In genomic region chr19:7197445-7197844, GRCm38 (mm10) we compare ENCODE assay signal across 10 mouse cellular contexts. TPM values are rescaled to one million over a fixed set of nuclear protein-coding genes. Genes with fewer than 3 reads are reported as not detected.
A peak's percentile ranks its signal among the peaks of the same experiment; 100 is the strongest.
DNase-seq lines count a peak whose midpoint lies in the region; ATAC-seq and TF ChIP-seq lines count a peak whose summit lies in the region.
"Had no signal": no experiment of that assay in that cellular context is flagged by ENCODE, and none has a peak within 500 bp of the region (broad histone marks: within the 10 kb centered on the region; RNA-seq: fewer than 3 reads in every experiment).

No protein-coding gene starts in this region.

- no peak overlapping the region for H3K4me3 ChIP-seq in heart, embryonic 15.5 days
- no peak overlapping the region for H3K4me3 ChIP-seq in embryonic facial prominence, embryonic 10.5 days
- H3K4me3 ChIP-seq in hindbrain, postnatal 0 days (ENCODE audit: low read length): no peak overlapping the region
- no peak overlapping the region for H3K4me3 ChIP-seq in midbrain, embryonic 14.5 days (replicated peaks; ENCODE audit: low read depth, low read length)
- H3K4me3 ChIP-seq in heart, adult 2 months: no peak overlapping the region

- H3K9me3 ChIP-seq in heart, embryonic 15.5 days (replicated peaks): no peaks in the 10 kb centered on the region
- no peaks in the 10 kb centered on the region for H3K9me3 ChIP-seq in embryonic facial prominence, embryonic 10.5 days
- no peaks in the 10 kb centered on the region for H3K9me3 ChIP-seq in hindbrain, postnatal 0 days (ENCODE audit: low read length)
- H3K9me3 ChIP-seq in midbrain, embryonic 14.5 days (ENCODE audit: control insufficient read depth, low read length): no peaks in the 10 kb centered on the region

- H3K4me1 ChIP-seq in heart, embryonic 15.5 days (replicated peaks): peaks cover 26% of the 10 kb centered on the region
- H3K4me1 ChIP-seq in embryonic facial prominence, embryonic 10.5 days: peaks cover 36% of the 10 kb centered on the region
- no peaks in the 10 kb centered on the region for H3K4me1 ChIP-seq in hindbrain, postnatal 0 days (ENCODE audit: insufficient read depth, low read length)
- peaks cover 7% of the 10 kb centered on the region for H3K4me1 ChIP-seq in midbrain, embryonic 14.5 days (ENCODE audit: control insufficient read depth, insufficient read depth, low read length)
- peaks cover 2% of the 10 kb centered on the region for H3K4me1 ChIP-seq in heart, adult 2 months (ENCODE audit: control insufficient read depth, insufficient read depth, low read length)

- 0 out of 2 replicates have a peak, but pooled peaks have one; percentile 1 for ATAC-seq in heart, embryonic 15.5 days (replicated peaks; ENCODE audit: insufficient number of reproducible peaks, insufficient read depth, low FRiP score, low read depth)
- peak; percentile 40; the same call in 1 of the 2 replicates for ATAC-seq in hindbrain, postnatal 0 days
- 0 out of 2 replicates have a peak, but pooled peaks have one; percentile 34 for ATAC-seq in midbrain, embryonic 14.5 days (ENCODE audit: low FRiP score, low TSS enrichment)
- ATAC-seq in megakaryocyte progenitor cell, adult 5-6 weeks (replicated peaks; ENCODE audit: poor library complexity): no peak

- no peak for DNase-seq in heart, adult 18-20 months
- DNase-seq in embryonic facial prominence, embryonic 10.5 days (ENCODE audit: low spot score): peak; percentile 29
- DNase-seq in hindbrain, postnatal 0 days (ENCODE audit: low spot score): no peak
- no peak for DNase-seq in midbrain, embryonic 14.5 days
- DNase-seq in left cerebral cortex, postnatal 14 days (ENCODE audit: low spot score in 2 of 2): no peak
- no peak for DNase-seq in heart, adult 2 months
- DNase-seq: cerebellum, adult 11 months; thymus, postnatal 14 days had no signal

- TF ChIP-seq EP300 in heart, adult 2 months (IDR thresholded peaks at IDR 0.05; ENCODE audit: insufficient read depth, low read depth, low read length): no peak

- TF ChIP-seq CTCF in hindbrain, postnatal 0 days (IDR thresholded peaks at IDR 0.05; ENCODE audit: low read depth): no peak
- TF ChIP-seq CTCF in heart, adult 2 months (IDR thresholded peaks at IDR 0.05): no peak

- no peak overlapping the region for H3K27ac ChIP-seq in heart, embryonic 15.5 days
- H3K27ac ChIP-seq in embryonic facial prominence, embryonic 10.5 days (replicated peaks): no peak overlapping the region
- no peak overlapping the region for H3K27ac ChIP-seq in hindbrain, postnatal 0 days
- no peak overlapping the region for H3K27ac ChIP-seq in midbrain, embryonic 14.5 days (replicated peaks; ENCODE audit: low read depth, low read length)
- H3K27ac ChIP-seq in heart, adult 2 months: no peak overlapping the region

- peaks cover 43% of the 10 kb centered on the region for H3K36me3 ChIP-seq in heart, embryonic 15.5 days
- H3K36me3 ChIP-seq in embryonic facial prominence, embryonic 10.5 days (replicated peaks): peaks cover 57% of the 10 kb centered on the region
- H3K36me3 ChIP-seq in hindbrain, postnatal 0 days (ENCODE audit: insufficient read depth, low read length): peaks cover 37% of the 10 kb centered on the region
- peaks cover 52% of the 10 kb centered on the region for H3K36me3 ChIP-seq in midbrain, embryonic 14.5 days (ENCODE audit: control insufficient read depth, insufficient read depth, low read length)
- H3K36me3 ChIP-seq in heart, adult 2 months (ENCODE audit: control insufficient read depth, insufficient read depth, low read length): no peaks in the 10 kb centered on the region

- intact Hi-C loops in left cerebral cortex, postnatal 14 days (cut with DNase I): loop anchor here (2.0 kb wide), 1 partner anchor 129 kb away; no protein-coding TSS in a partner anchor
- intact Hi-C loops in heart, adult 2 months (cut with DNase I): no loop called here

- H3K4me2 ChIP-seq in heart, embryonic 15.5 days: no peak overlapping the region
- H3K4me2 ChIP-seq in hindbrain, postnatal 0 days (ENCODE audit: low read depth, low read length): no peak overlapping the region
- no peak overlapping the region for H3K4me2 ChIP-seq in midbrain, embryonic 14.5 days (ENCODE audit: low read length)

- TF ChIP-seq POLR2A in heart, adult 2 months (IDR thresholded peaks at IDR 0.05; ENCODE audit: insufficient read depth, low read depth, low read length): no peak

- no peaks in the 10 kb centered on the region for H3K79me2 ChIP-seq in heart, adult 2 months (replicated peaks; ENCODE audit: control insufficient read depth, insufficient read depth, low read length)

- H3K27me3 ChIP-seq in heart, embryonic 15.5 days: no peaks in the 10 kb centered on the region
- H3K27me3 ChIP-seq in embryonic facial prominence, embryonic 10.5 days (replicated peaks; ENCODE audit: low read depth, poor library complexity, severe bottlenecking): no peaks in the 10 kb centered on the region; the same call in 1 of the 2 replicates
- H3K27me3 ChIP-seq in hindbrain, postnatal 0 days (ENCODE audit: insufficient read depth, low read length): no peaks in the 10 kb centered on the region
- H3K27me3 ChIP-seq in midbrain, embryonic 14.5 days (ENCODE audit: control insufficient read depth, insufficient read depth, low read length): no peaks in the 10 kb centered on the region
- no peaks in the 10 kb centered on the region for H3K27me3 ChIP-seq in heart, adult 2 months (ENCODE audit: control insufficient read depth, insufficient read depth, low read length)

- no peak overlapping the region for H3K9ac ChIP-seq in heart, embryonic 15.5 days
- no peak overlapping the region for H3K9ac ChIP-seq in hindbrain, postnatal 0 days (replicated peaks; ENCODE audit: low read length)
- no peak overlapping the region for H3K9ac ChIP-seq in midbrain, embryonic 14.5 days (replicated peaks; ENCODE audit: low read length)
- H3K9ac ChIP-seq in heart, adult 2 months (ENCODE audit: low read depth, low read length): no peak overlapping the region

- 82% methylated on average over 9 of the region's 9 CpGs for WGBS in heart, embryonic 15.5 days
- WGBS in embryonic facial prominence, embryonic 10.5 days: 84% methylated on average over 9 of the region's 9 CpGs
- 90% methylated on average over 9 of the region's 9 CpGs for WGBS in hindbrain, postnatal 0 days
- 88% methylated on average over 9 of the region's 9 CpGs for WGBS in midbrain, embryonic 14.5 days
- 88% methylated on average over 9 of the region's 9 CpGs for WGBS in heart, adult 2 months

RNA-seq across cellular contexts. Expression of gene Otub1, which starts 8.7 kb away (rescaled TPM):
- 122 and 135 TPM in 2 replicates for polyA plus RNA-seq in heart, embryonic 15.5 days (2015; fragmentation: Nextera tagmentation; extraction: Ambion mirVana)
- total RNA-seq in heart, adult 18-20 months (2021): 10 to 100 TPM; 73.8 to 78.7 TPM
- polyA plus RNA-seq in embryonic facial prominence, embryonic 10.5 days (2016; fragmentation: Nextera tagmentation; extraction: Ambion mirVana): 275 and 276 TPM in 2 replicates
- 216 and 233 TPM in 2 replicates for total RNA-seq in hindbrain, postnatal 0 days (2014; rRNA removed)
- 248 and 253 TPM in 2 replicates for polyA plus RNA-seq in hindbrain, postnatal 0 days (2015; fragmentation: Nextera tagmentation; extraction: Ambion mirVana)
- polyA plus RNA-seq in midbrain, embryonic 14.5 days (2014; fragmentation: Nextera tagmentation; extraction: Ambion mirVana): 244 and 263 TPM in 2 replicates
- total RNA-seq in megakaryocyte progenitor cell, adult 5-6 weeks (2015): 33.1 and 34.0 TPM in 2 replicates
- total RNA-seq in megakaryocyte progenitor cell, adult 5-6 weeks (2017): 60.8 and 69.5 TPM in 2 replicates
- total RNA-seq in left cerebral cortex, postnatal 14 days (2021): 100 to 1,000 TPM; 268 to 271 TPM
- total RNA-seq in heart, adult 2 months (2021): 10 to 100 TPM; 62.1 to 70.9 TPM
- polyA plus RNA-seq in heart, adult 2 months (2012; rRNA removed): 73.3 and 84.2 TPM in 2 replicates

RNA-seq across cellular contexts. Expression of gene Cox8a, which starts 20.0 kb away (rescaled TPM):
- 1,507 and 2,028 TPM in 2 replicates for polyA plus RNA-seq in heart, embryonic 15.5 days (2015; fragmentation: Nextera tagmentation; extraction: Ambion mirVana)
- 100 to 1,000 TPM; 344 to 429 TPM for total RNA-seq in heart, adult 18-20 months (2021)
- polyA plus RNA-seq in embryonic facial prominence, embryonic 10.5 days (2016; fragmentation: Nextera tagmentation; extraction: Ambion mirVana): 867 and 877 TPM in 2 replicates
- 1,715 and 1,845 TPM in 2 replicates for total RNA-seq in hindbrain, postnatal 0 days (2014; rRNA removed)
- polyA plus RNA-seq in hindbrain, postnatal 0 days (2015; fragmentation: Nextera tagmentation; extraction: Ambion mirVana): 2,044 and 2,080 TPM in 2 replicates
- polyA plus RNA-seq in midbrain, embryonic 14.5 days (2014; fragmentation: Nextera tagmentation; extraction: Ambion mirVana): 921 and 1,195 TPM in 2 replicates
- total RNA-seq in megakaryocyte progenitor cell, adult 5-6 weeks (2015): 599 and 622 TPM in 2 replicates
- 549 and 714 TPM in 2 replicates for total RNA-seq in megakaryocyte progenitor cell, adult 5-6 weeks (2017)
- 1,000 to 10,000 TPM; 1,118 to 1,183 TPM for total RNA-seq in left cerebral cortex, postnatal 14 days (2021)
- total RNA-seq in heart, adult 2 months (2021): 100 to 1,000 TPM; 384 to 424 TPM
- 589 and 775 TPM in 2 replicates for polyA plus RNA-seq in heart, adult 2 months (2012; rRNA removed)

RNA-seq across cellular contexts. Expression of gene Naa40, which starts 43.5 kb away (rescaled TPM):
- polyA plus RNA-seq in heart, embryonic 15.5 days (2015; fragmentation: Nextera tagmentation; extraction: Ambion mirVana): 48.2 and 56.2 TPM in 2 replicates
- 10 to 100 TPM; 14.2 to 14.9 TPM for total RNA-seq in heart, adult 18-20 months (2021)
- 93.2 and 94.4 TPM in 2 replicates for polyA plus RNA-seq in embryonic facial prominence, embryonic 10.5 days (2016; fragmentation: Nextera tagmentation; extraction: Ambion mirVana)
- total RNA-seq in hindbrain, postnatal 0 days (2014; rRNA removed): 56.5 and 59.7 TPM in 2 replicates
- 42.7 and 42.8 TPM in 2 replicates for polyA plus RNA-seq in hindbrain, postnatal 0 days (2015; fragmentation: Nextera tagmentation; extraction: Ambion mirVana)
- polyA plus RNA-seq in midbrain, embryonic 14.5 days (2014; fragmentation: Nextera tagmentation; extraction: Ambion mirVana): 68.6 and 77.8 TPM in 2 replicates
- 49.8 and 57.5 TPM in 2 replicates for total RNA-seq in megakaryocyte progenitor cell, adult 5-6 weeks (2015)
- total RNA-seq in megakaryocyte progenitor cell, adult 5-6 weeks (2017): 47.1 and 51.8 TPM in 2 replicates
- 10 to 100 TPM; 34.4 to 35.7 TPM for total RNA-seq in left cerebral cortex, postnatal 14 days (2021)
- 10 to 100 TPM; 14.9 to 16.4 TPM for total RNA-seq in heart, adult 2 months (2021)
- 23.8 and 31.8 TPM in 2 replicates for polyA plus RNA-seq in heart, adult 2 months (2012; rRNA removed)
